Mouse (Mus musculus): ENCODE data around the gene Ywhab. TPM values are rescaled to one million over a fixed set of nuclear protein-coding genes. Genes with fewer than 3 reads are reported as not detected.
A peak's percentile ranks its signal among the peaks of the same experiment; 100 is the strongest.

Ywhab gene
- total RNA-seq (2021) = 10 to 100 TPM; 71.9 to 73.1 TPM
- polyA plus RNA-seq (2012; rRNA removed) = 26.8 and 37.1 TPM in 2 replicates
- long read RNA-seq, transcript Ywhab-201 (6 exons, 3,013 nt) = major isoform, 108 of 120 reads
- long read RNA-seq, partial matches to known transcripts = 4 of 120 reads
- long read RNA-seq, other reads (novel, unspliced or antisense) = 8 of 120 reads

DNA sequence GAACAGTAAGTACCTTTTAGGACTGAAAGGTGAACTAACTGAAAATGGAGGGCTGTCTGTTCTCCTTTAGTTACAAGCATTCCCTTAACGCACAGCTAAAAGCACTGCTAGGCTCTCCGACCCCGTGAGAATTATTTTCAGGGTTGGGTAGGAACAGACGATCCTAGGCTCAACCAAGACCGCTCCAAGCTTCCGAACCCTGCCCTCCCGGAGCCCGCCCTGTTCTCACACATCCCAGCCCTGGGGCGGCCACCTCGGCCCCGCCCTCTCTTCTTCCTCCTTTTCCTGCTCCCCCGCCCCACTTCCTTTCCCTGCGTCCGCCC is at the start of gene Ywhab:
Gene Ywhab (plus strand): TSS at position 307 of the 323 bp plus-strand sequence.
- peaks cover 27% of the 10 kb centered on the region for H3K36me3 ChIP-seq (ENCODE audit: control insufficient read depth, insufficient read depth, low read length)
- H3K79me2 ChIP-seq (replicated peaks; ENCODE audit: control insufficient read depth, insufficient read depth, low read length) = peaks cover 10% of the 10 kb centered on the region
- peaks cover 13% of the 10 kb centered on the region for H3K4me1 ChIP-seq (ENCODE audit: control insufficient read depth, insufficient read depth, low read length)
- DNase-seq = peak in 1 of 2 experiments; percentile 95
- intact Hi-C loops (cut with DNase I) = loop anchor here (5.0 kb wide), 1 partner anchor 78 kb away; the partner anchor contains the start of genes Stk4 and Tomm34
- peak within 1 kb of the TSS; percentile 90 for H3K4me3 ChIP-seq
- H3K9ac ChIP-seq (ENCODE audit: low read depth, low read length) = peak within 1 kb of the TSS; percentile 99
- WGBS = 2% methylated on average over 14 of the region's 14 CpGs
- H3K27me3 ChIP-seq (ENCODE audit: control insufficient read depth, insufficient read depth, low read length) = no peaks in the 10 kb centered on the region
- TF ChIP-seq EP300 (IDR thresholded peaks at IDR 0.05; ENCODE audit: insufficient read depth, low read depth, low read length) (no peak), POLR2A (IDR thresholded peaks at IDR 0.05; ENCODE audit: insufficient read depth, low read depth, low read length) (peak; percentile 65)
- H3K27ac ChIP-seq = peak within 1 kb of the TSS; percentile 96

DNA sequence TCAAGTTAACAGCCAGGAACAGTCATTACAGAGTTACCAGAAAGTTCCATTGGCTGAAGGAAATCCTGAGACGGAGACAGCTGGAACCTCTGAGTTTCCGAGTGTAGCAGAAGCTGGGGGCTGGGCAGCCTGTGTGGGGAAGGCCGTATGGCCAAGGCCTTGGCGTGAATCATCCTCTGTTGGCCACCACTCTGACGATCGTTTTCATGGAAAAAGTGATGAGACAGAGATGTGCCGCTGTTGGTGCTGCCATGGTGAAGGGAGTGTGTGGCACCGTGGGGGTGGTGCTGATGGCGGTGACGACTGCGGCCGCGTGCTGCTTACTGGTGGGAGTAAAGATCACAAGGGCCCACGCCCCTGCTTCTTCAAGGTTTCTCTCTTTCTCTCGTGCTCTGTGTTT is 48.5 kb upstream of the Ywhab start:
- no peaks in the 10 kb centered on the region for H3K79me2 ChIP-seq (replicated peaks; ENCODE audit: control insufficient read depth, insufficient read depth, low read length)
- H3K4me3 ChIP-seq = no peak overlapping the region
- intact Hi-C loops (cut with DNase I) = no loop called here
- H3K9ac ChIP-seq (ENCODE audit: low read depth, low read length) = no peak overlapping the region
- no peaks in the 10 kb centered on the region for H3K36me3 ChIP-seq (ENCODE audit: control insufficient read depth, insufficient read depth, low read length)
- DNase-seq = peak in 1 of 2 experiments; percentile 6
- no peaks in the 10 kb centered on the region for H3K4me1 ChIP-seq (ENCODE audit: control insufficient read depth, insufficient read depth, low read length)
- no peak for TF ChIP-seq CTCF (IDR thresholded peaks at IDR 0.05)
- TF ChIP-seq POLR2A (IDR thresholded peaks at IDR 0.05; ENCODE audit: insufficient read depth, low read depth, low read length) = no peak
- no peak for TF ChIP-seq EP300 (IDR thresholded peaks at IDR 0.05; ENCODE audit: insufficient read depth, low read depth, low read length)
- no peak overlapping the region for H3K27ac ChIP-seq
- H3K27me3 ChIP-seq (ENCODE audit: control insufficient read depth, insufficient read depth, low read length) = no peaks in the 10 kb centered on the region
- WGBS = 45% methylated on average over 15 of the region's 15 CpGs

DNA sequence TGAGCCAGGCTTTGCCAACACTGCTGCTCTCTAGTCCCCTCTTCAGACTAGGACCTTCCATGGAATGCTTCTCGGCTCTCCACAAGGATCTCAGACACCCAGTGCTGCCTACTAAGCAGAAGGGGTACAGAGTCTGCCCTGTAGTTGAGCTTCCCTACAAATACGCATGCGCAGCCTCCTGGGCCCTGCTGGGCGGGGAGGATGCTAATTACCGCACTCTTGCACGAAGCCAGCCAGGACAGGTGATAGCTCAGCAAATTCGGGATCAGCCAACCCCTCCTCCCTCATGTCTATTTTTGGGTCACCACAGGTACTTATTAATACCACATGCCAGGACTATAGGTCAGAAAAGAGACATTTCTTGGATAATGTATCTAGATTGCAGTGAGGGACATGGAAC is 46.8 kb upstream of the Ywhab start:
- Histone ChIP-seq H3K4me1 (ENCODE audit: control insufficient read depth, insufficient read depth, low read length) (no peaks in the 10 kb centered on the region), H3K27me3 (ENCODE audit: control insufficient read depth, insufficient read depth, low read length) (no peaks in the 10 kb centered on the region), H3K79me2 (replicated peaks; ENCODE audit: control insufficient read depth, insufficient read depth, low read length) (no peaks in the 10 kb centered on the region), H3K9ac (ENCODE audit: low read depth, low read length) (no peak overlapping the region), H3K4me3 (no peak overlapping the region), H3K27ac (no peak overlapping the region), H3K36me3 (ENCODE audit: control insufficient read depth, insufficient read depth, low read length) (no peaks in the 10 kb centered on the region)
- WGBS = 73% methylated on average over 7 of the region's 7 CpGs
- TF ChIP-seq POLR2A (IDR thresholded peaks at IDR 0.05; ENCODE audit: insufficient read depth, low read depth, low read length) = no peak
- no peak for TF ChIP-seq EP300 (IDR thresholded peaks at IDR 0.05; ENCODE audit: insufficient read depth, low read depth, low read length)
- no peak for TF ChIP-seq CTCF (IDR thresholded peaks at IDR 0.05)
- no peak for DNase-seq
- intact Hi-C loops (cut with DNase I) = no loop called here

DNA sequence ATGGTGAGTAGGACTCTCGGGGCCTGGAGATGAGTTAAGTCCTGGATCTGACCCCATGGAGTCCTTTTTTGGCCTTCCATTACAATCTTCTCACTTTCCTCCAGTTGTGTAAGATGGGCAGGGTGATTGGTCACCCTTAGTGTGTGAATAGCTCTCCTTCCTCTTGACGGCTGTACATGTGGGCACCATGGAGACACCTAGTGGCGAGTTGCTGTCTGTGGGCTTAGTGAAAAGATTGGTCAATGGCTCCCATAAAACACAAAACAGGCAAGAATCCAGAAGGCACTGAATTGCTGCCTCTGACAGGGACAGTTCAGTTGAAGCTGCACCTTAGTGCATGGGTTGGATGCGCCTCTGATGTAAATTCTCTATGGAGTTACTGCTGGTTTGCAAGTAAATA is 43.0 kb upstream of the Ywhab start:
- Histone ChIP-seq H3K27me3 (ENCODE audit: control insufficient read depth, insufficient read depth, low read length) (no peaks in the 10 kb centered on the region), H3K27ac (no peak overlapping the region), H3K4me3 (no peak overlapping the region), H3K79me2 (replicated peaks; ENCODE audit: control insufficient read depth, insufficient read depth, low read length) (no peaks in the 10 kb centered on the region), H3K36me3 (ENCODE audit: control insufficient read depth, insufficient read depth, low read length) (no peaks in the 10 kb centered on the region), H3K9ac (ENCODE audit: low read depth, low read length) (no peak overlapping the region), H3K4me1 (ENCODE audit: control insufficient read depth, insufficient read depth, low read length) (no peaks in the 10 kb centered on the region)
- DNase-seq = peak; percentile 46 to 48
- intact Hi-C loops (cut with DNase I) = loop anchor here (5.0 kb wide), 1 partner anchor 94 kb away; no protein-coding TSS in a partner anchor
- 17% methylated on average over 4 of the region's 4 CpGs for WGBS
- TF ChIP-seq POLR2A (IDR thresholded peaks at IDR 0.05; ENCODE audit: insufficient read depth, low read depth, low read length) (no peak), EP300 (IDR thresholded peaks at IDR 0.05; ENCODE audit: insufficient read depth, low read depth, low read length) (0 out of 2 replicates have a peak, but pooled peaks have one; percentile 21), CTCF (IDR thresholded peaks at IDR 0.05) (peak; percentile 84)

DNA sequence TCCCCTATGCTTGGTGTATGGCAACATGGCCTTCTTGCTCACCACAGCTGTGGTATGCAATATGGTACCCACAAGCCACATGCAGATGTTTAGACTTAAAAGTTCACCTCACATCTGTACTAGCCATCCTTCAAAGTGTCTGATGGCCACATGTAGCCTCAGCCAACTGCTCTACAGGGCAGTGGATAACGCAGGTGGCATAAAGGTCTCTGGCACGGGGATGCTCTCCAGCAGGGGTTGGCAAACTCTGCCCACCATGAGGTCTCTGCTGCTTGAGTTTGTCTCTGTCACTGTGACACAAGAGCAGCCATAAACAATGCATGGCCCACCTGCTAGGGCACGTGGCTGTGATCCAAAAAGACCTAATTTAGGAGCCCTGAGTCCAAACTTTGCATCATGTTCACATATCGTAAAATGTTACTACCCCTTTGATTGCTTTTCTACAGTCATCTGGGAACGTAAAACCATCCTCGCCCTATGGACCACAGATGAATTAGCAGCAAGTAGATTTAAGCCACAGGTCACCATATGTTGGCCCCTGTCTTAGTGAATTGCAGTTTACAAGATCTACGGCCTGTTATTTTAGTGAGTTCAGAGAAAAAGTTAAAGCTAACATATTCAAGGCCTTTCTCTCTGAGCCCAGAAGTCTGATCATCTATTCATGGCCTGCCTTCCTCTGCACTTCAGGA is 41.0 kb upstream of the Ywhab start:
- no peak for DNase-seq
- no peak overlapping the region for H3K27ac ChIP-seq
- no peaks in the 10 kb centered on the region for H3K36me3 ChIP-seq (ENCODE audit: control insufficient read depth, insufficient read depth, low read length)
- intact Hi-C loops (cut with DNase I) = loop anchor here (5.0 kb wide), 1 partner anchor 96 kb away; no protein-coding TSS in a partner anchor
- H3K79me2 ChIP-seq (replicated peaks; ENCODE audit: control insufficient read depth, insufficient read depth, low read length) = no peaks in the 10 kb centered on the region
- TF ChIP-seq POLR2A (IDR thresholded peaks at IDR 0.05; ENCODE audit: insufficient read depth, low read depth, low read length) = no peak
- no peak for TF ChIP-seq EP300 (IDR thresholded peaks at IDR 0.05; ENCODE audit: insufficient read depth, low read depth, low read length)
- TF ChIP-seq CTCF (IDR thresholded peaks at IDR 0.05) = no peak
- no peaks in the 10 kb centered on the region for H3K4me1 ChIP-seq (ENCODE audit: control insufficient read depth, insufficient read depth, low read length)
- H3K9ac ChIP-seq (ENCODE audit: low read depth, low read length) = no peak overlapping the region
- H3K27me3 ChIP-seq (ENCODE audit: control insufficient read depth, insufficient read depth, low read length) = no peaks in the 10 kb centered on the region
- 77% methylated on average over 7 of the region's 7 CpGs for WGBS
- H3K4me3 ChIP-seq = no peak overlapping the region
